Mouse (Mus musculus) E14TG2a.4 (cell line): Measurements from ENCODE around the gene Klhl41.

Experiments used
- H3K27me3 ChIP-seq: 2 replicates; pipeline ENCODE4 v1.6.1; 2014; ENCODE audit warnings: low read length, control low read depth; ENCODE audit not compliant: insufficient read depth
- H3K36me3 ChIP-seq: 2 replicates; pipeline ENCODE4 v1.6.1; 2014; ENCODE audit warnings: low read length, control low read depth; ENCODE audit not compliant: insufficient read depth
- H3K4me1 ChIP-seq: replicated peaks from 2 replicates; pipeline ENCODE4 v1.6.1; 2014; ENCODE audit warnings: low read depth, low read length, control low read depth
- H3K4me3 ChIP-seq: replicated peaks from 2 replicates; pipeline ENCODE4 v1.5.1; 2014; ENCODE audit warnings: mild to moderate bottlenecking, low read length
- H3K9me3 ChIP-seq: 2 replicates; pipeline ENCODE4 v1.6.1; 2014; ENCODE audit warnings: low read length, control low read depth
- CTCF ChIP-seq: conservative IDR thresholded peaks from 2 replicates; pipeline ENCODE4 v1.5.1; 2014; ENCODE audit warnings: low read length
- NANOG ChIP-seq: IDR thresholded peaks from 2 replicates; pipeline ENCODE4 v1.6.1; 2014; ENCODE audit warnings: borderline replicate concordance, low read length, mixed read lengths
- POU5F1 ChIP-seq: IDR thresholded peaks from 2 replicates; pipeline ENCODE4 v1.6.1; 2014; ENCODE audit warnings: low read length, borderline replicate concordance

The Klhl41 gene

GRCm38 (mm10) chr2:69644968-69645617 lies 24.8 kb upstream of the Klhl41 start:
- H3K9me3 ChIP-seq = no peaks in the 10 kb centered on the region
- peaks cover 20% of the 10 kb centered on the region for H3K4me1 ChIP-seq
- H3K36me3 ChIP-seq = no peaks in the 10 kb centered on the region
- no peak overlapping the region for H3K4me3 ChIP-seq
- 0 out of 2 replicates have a peak, but pooled peaks cover 10% of the 10 kb centered on the region for H3K27me3 ChIP-seq
- TF ChIP-seq CTCF = no peak
- no peak for TF ChIP-seq POU5F1
- TF ChIP-seq NANOG = no peak

GRCm38 (mm10) chr2:69646726-69647490 lies 23.0 kb upstream of the Klhl41 start, which contains the start of gene Bbs5:
Bbs5 (plus strand) TSS chr2:69647171.
- Histone ChIP-seq H3K9me3 (no peaks in the 10 kb centered on the region), H3K27me3 (0 out of 2 replicates have a peak, but pooled peaks cover 7% of the 10 kb centered on the region), H3K36me3 (no peaks in the 10 kb centered on the region), H3K4me1 (peaks cover 13% of the 10 kb centered on the region), H3K4me3 (peak within 1 kb of the TSS; percentile 96)
- TF ChIP-seq CTCF = no peak
- TF ChIP-seq NANOG = no peak
- no peak for TF ChIP-seq POU5F1

- Histone ChIP-seq H3K9me3 (no peaks in the 10 kb centered on the region), H3K36me3 (peaks cover 6% of the 10 kb centered on the region; the same call in 1 of the 2 replicates), H3K4me1 (peaks cover 13% of the 10 kb centered on the region), H3K27me3 (0 out of 2 replicates have a peak, but pooled peaks cover 5% of the 10 kb centered on the region), H3K4me3 (no peak overlapping the region)
- TF ChIP-seq POU5F1 = no peak
- no peak for TF ChIP-seq CTCF
- TF ChIP-seq NANOG = no peak
Observed at GRCm38 (mm10) chr2:69649716-69650115, 20.2 kb upstream of the Klhl41 start.

- Histone ChIP-seq H3K4me1 (peaks cover 6% of the 10 kb centered on the region; the same call in 1 of the 2 replicates), H3K36me3 (peaks cover 36% of the 10 kb centered on the region), H3K4me3 (no peak overlapping the region), H3K27me3 (no peaks in the 10 kb centered on the region), H3K9me3 (no peaks in the 10 kb centered on the region)
- no peak for TF ChIP-seq POU5F1
- no peak for TF ChIP-seq CTCF
- no peak for TF ChIP-seq NANOG
Observed at GRCm38 (mm10) chr2:69659326-69659725, 10.6 kb upstream of the Klhl41 start.

GRCm38 (mm10) chr2:69663827-69664476 lies 6.0 kb upstream of the Klhl41 start:
- H3K4me1 ChIP-seq = peaks cover 6% of the 10 kb centered on the region; the same call in 1 of the 2 replicates
- H3K36me3 ChIP-seq = peaks cover 19% of the 10 kb centered on the region
- no peak overlapping the region for H3K4me3 ChIP-seq
- no peaks in the 10 kb centered on the region for H3K27me3 ChIP-seq
- H3K9me3 ChIP-seq = no peaks in the 10 kb centered on the region
- no peak for TF ChIP-seq NANOG
- TF ChIP-seq CTCF = no peak
- no peak for TF ChIP-seq POU5F1

- TF ChIP-seq CTCF (no peak), POU5F1 (no peak), NANOG (no peak)
- Histone ChIP-seq H3K4me3 (no peak overlapping the region), H3K4me1 (no peaks in the 10 kb centered on the region), H3K36me3 (peaks cover 16% of the 10 kb centered on the region), H3K9me3 (no peaks in the 10 kb centered on the region), H3K27me3 (no peaks in the 10 kb centered on the region)
Observed at GRCm38 (mm10) chr2:69667656-69668055, 2.3 kb upstream of the Klhl41 start.

GRCm38 (mm10) chr2:69668414-69668813 lies 1.5 kb upstream of the Klhl41 start:
- H3K27me3 ChIP-seq = no peaks in the 10 kb centered on the region
- no peaks in the 10 kb centered on the region for H3K4me1 ChIP-seq
- no peak overlapping the region for H3K4me3 ChIP-seq
- TF ChIP-seq NANOG (no peak), POU5F1 (no peak), CTCF (no peak)
- H3K9me3 ChIP-seq = no peaks in the 10 kb centered on the region
- H3K36me3 ChIP-seq = peaks cover 10% of the 10 kb centered on the region

- Histone ChIP-seq H3K36me3 (no peaks in the 10 kb centered on the region), H3K9me3 (no peaks in the 10 kb centered on the region), H3K4me3 (no peak overlapping the region), H3K27me3 (no peaks in the 10 kb centered on the region), H3K4me1 (no peaks in the 10 kb centered on the region)
- no peak for TF ChIP-seq CTCF
- TF ChIP-seq NANOG = no peak
- TF ChIP-seq POU5F1 = no peak
Observed at GRCm38 (mm10) chr2:69673723-69674122, 3.8 kb downstream of the Klhl41 start.
